Mouse (Mus musculus) inflammation-experienced regulatory T-cells, adult 6 months (primary cell): Measurements from ENCODE around the gene Hid1. TPM values are rescaled to one million over a fixed set of nuclear protein-coding genes. Genes with fewer than 3 reads are reported as not detected.

ENCODE experiments used
- ATAC-seq: one replicate; pipeline ENCODE4 v1.8.0; 2017
- polyA plus RNA-seq, 3 experiments: library from polyadenylated mRNA; unstranded; fragments of 100-300 nt; shearing (Covaris generic); gene quantifications; one replicate each; pipeline ENCODE4 v1.2.1; 2017

Hid1 gene
- polyA plus RNA-seq, 3 experiments from 2014 or later, result 1.9 to 3.4 (median 2.6) TPM

DNA sequence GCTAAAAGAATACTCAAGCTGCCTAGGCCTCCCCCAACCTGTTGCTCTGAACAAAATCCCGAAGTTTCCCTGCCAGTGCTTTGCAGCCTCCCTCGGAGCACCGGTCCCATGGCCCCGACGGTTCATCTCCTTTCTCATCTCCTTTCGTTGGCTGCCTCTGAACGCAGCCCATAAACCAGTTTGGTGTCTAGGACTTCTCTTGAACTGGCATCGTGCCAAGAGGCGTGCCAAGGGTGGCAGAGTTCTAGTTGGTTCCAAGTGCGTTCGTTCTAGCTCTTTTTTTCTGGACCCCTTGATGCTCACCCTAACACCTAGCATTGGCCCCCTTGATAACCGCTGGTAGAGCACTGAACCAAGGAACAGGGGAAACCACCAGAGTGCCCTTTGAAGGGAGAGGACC lies 32.3 kb downstream of the Hid1 start:
- no peak for ATAC-seq

DNA sequence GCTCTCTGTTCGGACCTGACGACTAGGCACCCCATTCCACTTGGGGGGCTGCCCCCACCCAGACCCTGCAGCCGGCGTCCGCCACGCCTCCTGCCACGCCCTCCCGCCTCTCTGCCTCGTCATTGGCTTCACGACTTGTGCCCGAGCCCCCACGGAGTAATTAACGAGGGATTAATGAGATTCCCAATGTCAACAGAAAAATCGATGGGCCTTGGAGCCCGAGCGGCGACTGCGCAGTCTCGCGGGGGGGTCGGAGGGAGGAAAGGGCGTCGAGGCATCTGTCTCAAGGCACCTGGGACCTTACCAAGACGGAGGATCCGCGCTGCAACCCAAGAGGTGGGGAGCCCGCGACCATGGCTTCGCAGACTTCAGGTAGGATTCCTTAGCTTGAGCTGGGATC lies 33.0 kb downstream of the Hid1 start, which contains the start of gene Otop3:
Gene Otop3, plus strand, starts transcription at position 201 of the 400 bp plus-strand sequence.
- no peak for ATAC-seq

DNA sequence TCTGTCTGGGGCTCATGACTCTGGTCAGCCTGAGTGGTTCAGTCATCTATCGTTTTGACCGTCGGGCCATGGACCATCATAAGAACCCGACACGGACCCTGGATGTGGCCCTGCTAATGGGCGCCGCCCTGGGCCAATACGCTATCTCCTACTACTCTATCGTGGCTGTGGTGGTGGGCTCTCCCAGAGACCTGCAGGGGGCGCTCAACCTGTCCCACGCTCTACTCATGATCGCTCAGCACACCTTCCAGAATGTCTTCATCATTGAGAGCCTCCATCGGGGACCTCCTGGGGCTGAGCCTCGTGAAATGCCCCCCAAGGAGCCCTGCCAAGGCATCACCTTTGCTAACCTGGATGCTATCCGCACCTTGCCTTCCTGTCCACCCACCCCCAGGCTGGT lies 38.2 kb downstream of the Hid1 start:
- no peak for ATAC-seq

DNA sequence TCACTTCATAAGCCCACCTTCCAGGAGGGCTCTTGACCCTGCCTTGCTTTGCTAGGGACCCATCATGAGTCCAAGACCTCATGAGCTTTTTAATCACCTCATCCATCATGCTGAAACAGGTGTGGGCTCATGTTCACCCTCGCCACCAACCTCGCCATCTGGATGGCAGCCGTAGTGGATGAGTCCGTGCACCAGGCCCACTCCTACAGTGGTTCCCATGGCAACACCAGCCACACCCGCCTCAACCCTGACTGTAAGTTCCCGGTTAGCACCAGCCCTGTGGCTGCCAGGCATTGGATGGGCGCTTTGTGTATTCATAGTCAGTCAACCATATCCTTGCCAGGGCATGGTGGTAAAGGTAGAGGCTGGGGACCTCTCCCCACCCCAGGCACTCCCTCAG lies 40.8 kb downstream of the Hid1 start:
- no peak for ATAC-seq

DNA sequence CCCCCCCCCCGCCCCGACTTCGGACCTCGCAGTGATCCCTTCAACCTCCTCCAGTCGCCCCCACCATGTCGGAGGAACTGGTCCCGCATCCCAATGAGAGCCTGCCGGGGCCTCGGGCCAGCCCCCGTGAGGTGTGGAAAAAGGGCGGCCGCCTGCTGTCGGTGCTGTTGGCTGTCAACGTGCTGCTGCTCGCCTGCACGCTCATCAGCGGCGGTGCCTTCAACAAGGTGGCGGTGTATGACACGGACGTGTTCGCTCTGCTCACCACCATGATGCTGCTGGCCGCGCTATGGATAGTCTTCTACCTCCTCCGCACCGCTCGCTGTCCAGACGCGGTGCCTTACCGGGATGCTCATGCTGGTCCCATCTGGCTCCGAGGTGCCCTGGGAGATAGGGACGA lies 44.2 kb downstream of the Hid1 start:
- ATAC-seq, result no peak

DNA sequence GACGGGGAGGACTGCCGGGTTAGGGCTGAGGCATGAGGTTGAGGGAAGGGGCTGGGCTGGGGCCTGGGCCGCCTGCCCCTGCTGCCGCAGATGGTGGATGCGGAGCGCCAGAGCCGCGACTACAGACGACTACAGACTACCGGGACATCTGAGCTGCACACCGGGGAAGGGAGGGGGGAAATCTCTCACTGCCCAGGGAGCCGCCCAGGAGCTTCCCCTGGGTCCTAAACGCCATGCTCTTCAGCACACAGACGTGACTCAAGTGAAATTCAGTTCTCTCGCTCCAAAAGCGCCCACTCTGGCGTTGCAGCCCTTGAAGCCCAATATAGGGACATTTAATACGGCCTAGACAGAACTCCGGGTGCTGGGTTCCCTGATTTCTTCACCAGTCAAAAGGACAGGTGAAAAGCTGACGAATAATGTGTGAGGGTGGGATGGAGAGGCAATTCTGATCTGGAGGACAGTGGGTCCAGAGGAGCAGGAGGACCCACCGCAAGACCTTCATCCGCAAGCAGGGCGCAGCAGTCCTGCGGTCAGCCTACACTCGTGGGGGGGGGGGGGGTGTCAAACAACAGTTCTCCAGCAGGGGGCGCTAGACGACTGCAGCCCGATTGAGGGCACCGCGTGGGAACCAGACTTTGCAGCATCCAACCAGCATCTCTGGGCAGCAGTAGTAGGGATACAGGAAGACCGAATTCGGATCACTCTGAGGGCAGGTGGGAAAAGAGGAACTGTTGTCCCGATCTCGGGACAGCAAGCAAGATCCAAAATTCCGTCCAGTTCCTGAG lies 45.5 kb downstream of the Hid1 start, which contains the start of gene Ush1g:
Gene Ush1g, minus strand, starts transcription at position 136 of the 788 bp plus-strand sequence.
- ATAC-seq, result peak; percentile 41

DNA sequence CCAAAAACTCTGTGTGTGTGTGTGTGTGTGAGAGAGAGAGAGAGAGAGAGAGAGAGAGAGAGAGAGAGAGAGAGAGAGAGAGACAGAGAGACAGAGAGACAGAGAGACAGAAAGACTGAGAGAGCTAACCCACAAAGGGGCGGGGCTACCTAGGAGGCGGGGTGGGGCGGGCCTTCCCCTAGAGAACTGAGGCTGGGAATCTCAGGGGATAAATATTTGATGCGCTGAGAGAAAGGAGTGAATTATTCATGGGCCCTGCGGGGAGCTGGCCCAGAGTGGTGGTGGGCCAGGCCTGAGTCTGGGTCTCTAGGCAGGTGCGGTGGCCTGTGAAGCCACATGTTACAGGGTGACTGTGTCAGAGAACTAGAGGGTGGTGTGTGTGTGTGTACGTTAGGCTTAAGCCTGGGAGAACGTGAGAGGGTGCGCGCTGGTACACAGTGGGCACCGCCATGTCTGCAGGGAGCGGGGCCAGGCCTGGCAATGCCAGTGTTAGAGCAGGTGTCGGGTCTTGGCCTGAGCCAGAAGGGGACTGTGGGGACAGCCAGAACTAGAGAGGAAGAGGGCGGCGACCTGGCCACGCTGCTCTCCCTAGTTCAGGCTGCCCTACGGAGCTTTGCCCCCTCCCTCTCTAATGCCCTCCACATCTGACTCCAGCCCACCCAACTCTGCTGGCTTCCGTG lies 47.7 kb downstream of the Hid1 start:
- no peak for ATAC-seq

DNA sequence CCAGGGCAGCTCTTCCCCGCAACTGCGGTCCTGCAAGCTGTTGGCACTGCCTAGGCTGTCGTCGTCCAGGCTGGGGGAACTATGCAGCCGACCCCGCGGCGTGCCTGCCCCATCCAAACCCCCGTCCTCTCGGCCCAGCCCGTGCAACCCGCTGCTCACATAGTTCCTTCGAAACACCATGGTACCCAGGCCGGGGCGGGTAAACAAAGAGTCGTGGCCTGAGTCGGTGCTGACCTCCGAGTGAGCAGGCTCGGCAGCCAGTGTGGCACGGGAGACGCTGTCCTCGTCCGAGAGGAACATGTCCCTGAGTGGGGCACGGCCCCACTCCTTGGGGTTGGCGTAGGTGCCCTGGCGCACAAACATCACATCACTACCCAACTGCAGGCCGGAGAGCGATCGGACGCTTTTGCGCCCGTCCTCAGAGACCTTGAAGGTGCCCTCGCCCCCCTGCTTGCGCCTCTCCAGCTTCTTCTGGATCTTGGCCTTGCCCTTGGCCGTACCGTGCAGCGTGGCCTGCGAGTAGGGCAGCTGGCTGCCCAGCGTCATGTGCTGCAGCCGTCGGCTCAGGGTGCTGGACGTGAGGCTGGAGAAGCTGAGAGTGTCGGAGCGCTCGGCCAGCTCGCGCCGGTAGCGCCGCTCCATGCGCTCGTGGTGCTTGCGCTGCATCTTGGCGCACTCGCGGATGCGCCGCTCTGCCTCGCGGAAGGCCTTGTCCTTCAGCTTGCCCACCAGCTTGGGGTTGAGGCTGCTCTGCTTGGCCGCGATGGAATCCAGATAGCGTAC lies 49.1 kb downstream of the Hid1 start:
- no peak for ATAC-seq

DNA sequence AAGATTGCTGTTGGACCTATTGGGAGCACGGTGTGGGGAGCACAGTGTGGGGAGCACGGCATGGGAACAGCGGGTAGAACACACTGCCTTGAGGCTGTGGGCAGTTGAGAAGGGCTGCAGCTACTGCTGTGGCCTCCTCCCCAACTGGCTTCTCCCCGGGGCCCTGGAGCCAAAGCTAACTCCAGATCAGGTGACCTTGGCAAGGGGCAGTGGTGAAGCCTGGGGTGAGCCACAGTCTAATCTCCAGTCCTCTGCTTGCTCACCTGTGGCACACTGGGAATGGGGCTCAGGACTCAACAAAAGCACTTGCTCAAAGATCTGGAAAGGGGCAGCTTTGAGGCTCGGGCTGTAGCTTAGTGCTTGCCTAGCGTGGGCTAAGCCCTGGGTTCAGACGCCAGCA lies 50.4 kb downstream of the Hid1 start:
- ATAC-seq, result no peak

DNA sequence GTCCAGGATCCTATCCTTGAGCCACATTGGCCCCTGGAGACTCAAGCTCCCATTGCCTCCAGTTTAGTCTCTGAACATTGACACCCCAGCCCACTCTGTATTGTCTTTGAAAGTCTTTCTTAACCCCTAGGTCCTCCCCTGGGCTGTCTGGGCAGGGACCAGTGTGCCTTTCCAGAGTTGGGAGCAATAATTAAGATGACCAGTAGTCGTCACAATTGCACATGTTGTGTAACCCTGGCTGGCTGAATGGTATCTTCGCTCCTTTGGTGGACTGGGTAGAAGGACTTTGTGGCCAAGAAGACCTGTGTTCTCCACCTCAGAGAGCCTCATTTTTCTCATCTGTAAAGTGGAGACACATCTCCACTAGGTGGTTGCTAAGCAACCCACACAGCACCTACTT lies 53.3 kb downstream of the Hid1 start:
- ATAC-seq, result no peak

DNA sequence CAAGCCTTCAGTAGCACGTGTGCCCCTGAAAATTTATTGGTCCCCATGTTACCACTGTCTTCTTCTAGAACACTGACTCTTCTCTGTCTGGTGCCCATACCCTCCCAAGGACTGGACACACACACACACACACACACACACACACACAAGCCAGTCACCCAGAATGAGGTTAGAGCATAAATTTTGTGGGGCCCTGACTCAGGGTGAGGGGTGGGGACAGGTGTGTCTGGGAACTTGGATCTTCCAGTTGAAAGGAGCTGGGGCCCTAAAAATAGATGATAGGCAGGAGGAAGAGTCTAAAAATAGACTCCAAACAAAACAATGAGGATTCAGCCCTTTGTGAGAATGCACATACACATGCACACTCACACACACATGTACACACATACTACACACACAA lies 58.8 kb downstream of the Hid1 start:
- ATAC-seq, result no peak

DNA sequence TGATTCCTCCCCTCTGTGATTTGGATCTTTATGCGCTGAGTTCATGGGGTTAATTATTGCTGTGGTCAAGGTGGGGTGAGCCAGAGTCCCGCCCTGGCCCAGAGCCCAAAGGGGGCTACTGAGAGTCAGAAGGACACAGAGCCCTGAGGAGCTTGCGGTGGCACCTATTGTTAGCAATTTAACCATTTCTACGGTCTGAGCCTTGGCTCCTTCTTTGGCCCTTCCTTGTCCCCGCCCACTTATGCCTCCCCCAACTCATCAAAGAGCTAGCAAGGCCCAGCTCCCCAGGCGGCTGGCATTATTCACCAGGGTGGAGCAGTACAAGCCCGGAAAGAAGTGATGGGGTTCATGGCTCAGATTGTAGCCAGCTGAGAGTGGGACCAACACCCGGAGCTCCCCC lies 60.7 kb downstream of the Hid1 start, which contains the start of gene Otop2:
Gene Otop2, plus strand, starts transcription at position 301 of the 400 bp plus-strand sequence.
- ATAC-seq, result no peak

DNA sequence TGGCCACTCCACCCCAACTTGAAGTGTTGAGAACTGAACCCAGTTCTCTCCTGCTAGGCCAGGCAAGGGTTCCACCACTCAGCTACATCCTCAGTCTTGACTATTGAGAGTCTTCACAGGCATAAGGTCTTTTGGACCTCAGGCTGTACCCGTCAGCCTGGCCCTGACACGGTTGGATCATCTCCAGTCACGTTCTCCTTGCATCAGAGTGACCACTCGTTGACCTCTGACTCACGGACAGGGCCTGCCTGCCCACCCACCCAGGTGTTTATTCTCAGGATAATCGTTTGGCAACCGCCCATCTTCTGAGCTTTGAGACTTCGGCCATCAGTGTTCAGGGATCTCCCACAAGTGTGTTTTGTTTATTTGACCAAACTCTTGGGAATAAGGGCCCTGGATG lies 64.4 kb downstream of the Hid1 start:
- no peak for ATAC-seq

DNA sequence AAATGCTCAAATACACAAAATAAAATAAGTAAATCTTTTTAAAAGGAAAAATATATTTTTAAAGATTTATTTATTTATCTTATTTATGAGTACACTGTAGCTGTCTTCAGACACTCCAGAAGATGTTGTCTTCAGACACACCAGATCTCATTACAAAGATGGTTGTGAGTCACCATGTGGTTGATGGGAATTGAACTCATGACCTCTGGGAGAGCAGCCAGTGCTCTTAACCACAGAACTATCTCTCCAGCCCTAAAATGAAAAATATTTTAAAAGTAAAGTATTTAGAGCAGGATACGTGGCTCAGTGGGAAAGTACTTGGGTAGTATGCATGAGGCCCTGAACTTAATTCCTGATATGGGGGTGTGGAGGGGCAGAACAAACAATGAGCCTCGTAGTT lies 66.2 kb downstream of the Hid1 start:
- ATAC-seq, result no peak

DNA sequence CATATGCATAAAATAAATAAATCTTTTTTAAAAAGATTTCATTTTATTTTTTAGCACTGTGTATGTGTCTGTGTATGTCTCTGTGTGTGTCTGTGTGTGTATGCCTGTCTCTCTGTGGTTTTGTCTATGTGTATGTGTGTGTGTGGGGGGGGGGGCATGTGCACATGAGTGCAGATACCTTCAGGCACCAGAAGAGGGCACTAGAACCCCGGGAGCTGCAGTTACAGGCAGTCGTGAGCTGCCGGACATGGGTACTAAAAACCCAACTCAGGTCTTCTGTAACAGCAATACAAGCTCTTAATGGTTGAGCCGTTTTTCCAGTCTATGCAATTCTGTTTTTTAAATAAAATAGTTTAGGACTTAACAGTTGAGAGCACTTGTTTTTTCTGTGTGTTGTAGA lies 66.8 kb downstream of the Hid1 start:
- no peak for ATAC-seq

DNA sequence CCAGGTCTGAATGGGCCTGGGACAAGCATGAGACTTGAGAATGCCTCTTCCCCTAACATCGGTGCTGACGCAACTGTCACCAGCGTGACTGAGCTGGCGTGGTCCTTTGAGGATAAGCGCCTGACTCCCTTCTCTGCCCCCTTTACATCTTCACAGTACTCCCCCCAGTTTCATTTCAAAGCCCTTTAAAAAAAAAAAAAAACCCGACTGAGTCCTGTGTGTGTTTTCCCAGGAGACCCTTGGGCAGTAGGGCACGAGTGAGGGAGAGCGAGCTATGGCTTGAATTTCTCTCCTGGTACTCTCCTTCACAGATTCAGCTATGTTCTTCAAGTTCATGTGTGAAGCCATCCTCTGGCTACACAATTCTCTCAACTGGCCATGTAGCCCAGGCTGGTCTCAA lies 69.4 kb downstream of the Hid1 start:
- ATAC-seq, result no peak

Other genes with a start within 250 kb of the Hid1 start
- 1 to 10 TPM; 1.4 to 1.6 (median 1.5) TPM for gene Cd300lf, start 233.8 kb downstream of the Hid1 start, polyA plus RNA-seq
- 100 to 1,000 TPM; 137 to 172 (median 165) TPM for gene Slc9a3r1, start 204.4 kb downstream of the Hid1 start, polyA plus RNA-seq
- 10 to 100 TPM in 1 of 3 experiments, 1 to 10 TPM in 2; 9.2 to 10.6 (median 9.8) TPM for gene Tmem104, start 180.3 kb downstream of the Hid1 start, polyA plus RNA-seq
- gene Nat9, start 179.9 kb downstream of the Hid1 start, polyA plus RNA-seq, result 10 to 100 TPM; 14.2 to 21.0 (median 15.1) TPM
- not detected for gene Grin2c, start 100.5 kb downstream of the Hid1 start, polyA plus RNA-seq
- gene Fdxr, start 90.7 kb downstream of the Hid1 start, polyA plus RNA-seq, result 10 to 100 TPM; 20.6 to 26.2 (median 23.7) TPM
- gene Fads6, start 70.1 kb downstream of the Hid1 start, polyA plus RNA-seq, result 1 to 10 TPM in 1 of 3 experiments, under 1 TPM in 2; 0.62 to 1.1 (median 0.78) TPM
- gene Otop2, start 60.6 kb downstream of the Hid1 start, polyA plus RNA-seq, result not detected
- gene Ush1g, start 45.7 kb downstream of the Hid1 start, polyA plus RNA-seq, result not detected
- not detected for gene Otop3, start 33.0 kb downstream of the Hid1 start, polyA plus RNA-seq
- not detected for gene Cdr2l, start 14.2 kb upstream of the Hid1 start, polyA plus RNA-seq
- 100 to 1,000 TPM; 173 to 208 (median 179) TPM for gene Mrpl58, start 36.0 kb upstream of the Hid1 start, polyA plus RNA-seq
- gene Atp5h, start 52.2 kb upstream of the Hid1 start, polyA plus RNA-seq, result 100 to 1,000 TPM; 696 to 777 (median 721) TPM
- gene Kctd2, start 52.4 kb upstream of the Hid1 start, polyA plus RNA-seq, result 10 to 100 TPM in 2 of 3 experiments, 1 to 10 TPM in 1; 5.6 to 15.7 (median 14.9) TPM
- gene Trim80, start 72.8 kb upstream of the Hid1 start, polyA plus RNA-seq, result not detected
- gene Slc16a5, start 94.7 kb upstream of the Hid1 start, polyA plus RNA-seq, result 1 to 10 TPM; 1.1 to 3.5 (median 2.8) TPM
- gene Armc7, start 107.9 kb upstream of the Hid1 start, polyA plus RNA-seq, result 10 to 100 TPM; 68.2 to 95.6 (median 70.3) TPM
- 100 to 1,000 TPM; 242 to 269 (median 245) TPM for gene Nt5c, start 124.1 kb upstream of the Hid1 start, polyA plus RNA-seq
- gene Jpt1, start 146.6 kb upstream of the Hid1 start, polyA plus RNA-seq, result 100 to 1,000 TPM; 619 to 638 (median 633) TPM
- 100 to 1,000 TPM; 668 to 906 (median 737) TPM for gene Sumo2, start 168.5 kb upstream of the Hid1 start, polyA plus RNA-seq
- 10 to 100 TPM; 46.0 to 56.8 (median 53.8) TPM for gene Nup85, start 196.7 kb upstream of the Hid1 start, polyA plus RNA-seq
- gene Mrps7, start 236.2 kb upstream of the Hid1 start, polyA plus RNA-seq, result 10 to 100 TPM; 22.9 to 31.7 (median 27.9) TPM
- 10 to 100 TPM; 24.8 to 36.2 (median 35.0) TPM for gene Gga3, start 236.3 kb upstream of the Hid1 start, polyA plus RNA-seq
- 100 to 1,000 TPM; 192 to 274 (median 231) TPM for gene Mif4gd, start 245.2 kb upstream of the Hid1 start, polyA plus RNA-seq